Mouse (Mus musculus): ENCODE data around the gene Igf1r. TPM values are rescaled to one million over a fixed set of nuclear protein-coding genes. Genes with fewer than 3 reads are reported as not detected.
A peak's percentile ranks its signal among the peaks of the same experiment; 100 is the strongest.

The Igf1r gene
- polyA plus RNA-seq, 1 experiment from 2014 or later = 9.5 TPM

- ATAC-seq = no peak
- Histone ChIP-seq H3K4me1 (ENCODE audit: control insufficient read depth, insufficient read depth, low read length) (peaks cover 39% of the 10 kb centered on the region), H3K9ac (ENCODE audit: low read depth, low read length) (no peak overlapping the region), H3K9me3 (ENCODE audit: control insufficient read depth, low read length) (no peaks in the 10 kb centered on the region), H3K4me2 (ENCODE audit: low read depth, low read length) (no peak overlapping the region), H3K36me3 (ENCODE audit: control insufficient read depth, insufficient read depth, low read length) (no peaks in the 10 kb centered on the region), H3K4me3 (ENCODE audit: low read length) (no peak overlapping the region), H3K27me3 (replicated peaks; ENCODE audit: control insufficient read depth, insufficient read depth, low read length) (no peaks in the 10 kb centered on the region), H3K27ac (ENCODE audit: low read length) (no peak overlapping the region)
- WGBS = 81% methylated on average over 9 of the region's 9 CpGs
These were observed 16.4 kb downstream of the Igf1r start for GRCm38 (mm10) chr7:67969076-67969475.

GRCm38 (mm10) chr7:67973180-67974014, 20.8 kb downstream of the Igf1r start:
- Histone ChIP-seq H3K4me2 (ENCODE audit: low read depth, low read length) (peak overlapping the region; percentile 10), H3K9me3 (ENCODE audit: control insufficient read depth, low read length) (no peaks in the 10 kb centered on the region), H3K27ac (ENCODE audit: low read length) (peak overlapping the region; percentile 36), H3K36me3 (ENCODE audit: control insufficient read depth, insufficient read depth, low read length) (no peaks in the 10 kb centered on the region), H3K27me3 (replicated peaks; ENCODE audit: control insufficient read depth, insufficient read depth, low read length) (no peaks in the 10 kb centered on the region), H3K9ac (ENCODE audit: low read depth, low read length) (0 out of 2 replicates have a peak overlapping the region, but pooled peaks have one; percentile 30), H3K4me1 (ENCODE audit: control insufficient read depth, insufficient read depth, low read length) (peaks cover 32% of the 10 kb centered on the region), H3K4me3 (ENCODE audit: low read length) (no peak overlapping the region)
- 8% methylated on average over 15 of the region's 15 CpGs for WGBS
- peak; percentile 71 for ATAC-seq

DNA sequence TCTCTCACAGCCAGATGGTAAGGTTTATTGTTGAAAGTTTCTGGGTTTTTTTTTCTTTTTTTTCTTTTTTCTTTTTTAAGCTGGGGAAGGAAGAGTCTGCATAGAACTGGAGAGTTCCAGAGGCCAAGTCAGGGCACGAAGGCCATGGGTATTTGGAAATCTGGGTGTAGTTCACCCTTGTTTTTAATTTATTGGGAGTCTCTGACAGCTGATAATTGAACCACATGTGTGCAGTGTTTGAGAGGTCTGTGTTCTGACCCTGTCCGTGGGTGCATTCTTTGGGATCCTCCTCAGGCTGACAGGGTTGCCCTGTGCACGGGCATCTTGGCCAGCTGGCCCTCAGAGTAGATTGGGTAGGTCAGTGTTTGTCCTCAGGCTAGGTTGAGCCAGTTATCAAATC, 29.3 kb downstream of the Igf1r start:
- WGBS = 46% methylated on average over 3 of the region's 3 CpGs
- Histone ChIP-seq H3K36me3 (ENCODE audit: control insufficient read depth, insufficient read depth, low read length) (no peaks in the 10 kb centered on the region), H3K27me3 (replicated peaks; ENCODE audit: control insufficient read depth, insufficient read depth, low read length) (no peaks in the 10 kb centered on the region), H3K4me3 (ENCODE audit: low read length) (no peak overlapping the region), H3K9me3 (ENCODE audit: control insufficient read depth, low read length) (no peaks in the 10 kb centered on the region), H3K4me2 (ENCODE audit: low read depth, low read length) (no peak overlapping the region), H3K4me1 (ENCODE audit: control insufficient read depth, insufficient read depth, low read length) (peaks cover 22% of the 10 kb centered on the region), H3K27ac (ENCODE audit: low read length) (no peak overlapping the region), H3K9ac (ENCODE audit: low read depth, low read length) (no peak overlapping the region)
- no peak for ATAC-seq

DNA sequence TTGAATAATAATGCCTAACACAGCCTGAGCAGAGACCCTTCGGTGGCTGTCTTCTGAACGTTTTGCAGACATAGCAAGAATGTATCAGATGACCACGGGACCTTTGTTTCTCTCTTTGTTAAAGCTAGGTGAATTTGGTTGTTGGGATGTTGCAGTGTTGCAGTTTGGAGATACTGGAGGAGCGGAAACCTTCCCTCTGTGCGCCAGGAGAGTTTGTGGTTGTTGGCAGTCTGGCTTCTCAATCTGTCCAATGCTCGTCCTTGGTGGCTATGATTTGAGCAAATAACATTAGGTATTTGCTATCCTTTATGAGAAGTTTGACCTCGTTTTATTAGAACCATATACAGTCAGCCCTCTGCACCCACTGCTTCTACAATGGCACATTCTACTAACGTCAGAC, 30.2 kb downstream of the Igf1r start:
- Histone ChIP-seq H3K4me2 (ENCODE audit: low read depth, low read length) (no peak overlapping the region), H3K9ac (ENCODE audit: low read depth, low read length) (no peak overlapping the region), H3K4me3 (ENCODE audit: low read length) (no peak overlapping the region), H3K36me3 (ENCODE audit: control insufficient read depth, insufficient read depth, low read length) (no peaks in the 10 kb centered on the region), H3K27me3 (replicated peaks; ENCODE audit: control insufficient read depth, insufficient read depth, low read length) (no peaks in the 10 kb centered on the region), H3K4me1 (ENCODE audit: control insufficient read depth, insufficient read depth, low read length) (peaks cover 25% of the 10 kb centered on the region), H3K27ac (ENCODE audit: low read length) (no peak overlapping the region), H3K9me3 (ENCODE audit: control insufficient read depth, low read length) (no peaks in the 10 kb centered on the region)
- no peak for ATAC-seq
- WGBS = 63% methylated on average over 8 of the region's 8 CpGs

DNA sequence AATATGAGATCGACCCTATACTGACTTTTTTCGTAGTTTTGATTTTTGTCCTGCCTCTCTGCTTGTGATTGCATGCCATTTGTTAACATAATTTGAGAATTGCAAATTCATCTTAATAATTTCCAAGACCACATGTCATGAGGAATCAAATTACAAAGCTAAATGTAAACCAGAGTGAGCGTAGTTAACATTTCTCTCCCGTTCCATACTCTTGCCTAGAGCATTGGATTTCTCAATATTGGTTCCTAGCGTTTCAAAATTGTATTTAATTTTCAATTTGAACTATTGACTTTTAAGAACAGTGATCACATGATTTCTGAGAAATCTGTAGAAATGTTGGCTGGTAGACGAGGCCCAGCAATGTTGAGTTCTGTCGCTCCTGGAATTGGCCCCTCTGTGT, 30.8 kb downstream of the Igf1r start:
- H3K36me3 ChIP-seq (ENCODE audit: control insufficient read depth, insufficient read depth, low read length) = no peaks in the 10 kb centered on the region
- H3K4me3 ChIP-seq (ENCODE audit: low read length) = no peak overlapping the region
- ATAC-seq = no peak
- no peak overlapping the region for H3K9ac ChIP-seq (ENCODE audit: low read depth, low read length)
- peaks cover 25% of the 10 kb centered on the region for H3K4me1 ChIP-seq (ENCODE audit: control insufficient read depth, insufficient read depth, low read length)
- H3K27me3 ChIP-seq (replicated peaks; ENCODE audit: control insufficient read depth, insufficient read depth, low read length) = no peaks in the 10 kb centered on the region
- no peaks in the 10 kb centered on the region for H3K9me3 ChIP-seq (ENCODE audit: control insufficient read depth, low read length)
- 81% methylated on average over 7 of the region's 7 CpGs for WGBS
- no peak overlapping the region for H3K27ac ChIP-seq (ENCODE audit: low read length)
- no peak overlapping the region for H3K4me2 ChIP-seq (ENCODE audit: low read depth, low read length)

DNA sequence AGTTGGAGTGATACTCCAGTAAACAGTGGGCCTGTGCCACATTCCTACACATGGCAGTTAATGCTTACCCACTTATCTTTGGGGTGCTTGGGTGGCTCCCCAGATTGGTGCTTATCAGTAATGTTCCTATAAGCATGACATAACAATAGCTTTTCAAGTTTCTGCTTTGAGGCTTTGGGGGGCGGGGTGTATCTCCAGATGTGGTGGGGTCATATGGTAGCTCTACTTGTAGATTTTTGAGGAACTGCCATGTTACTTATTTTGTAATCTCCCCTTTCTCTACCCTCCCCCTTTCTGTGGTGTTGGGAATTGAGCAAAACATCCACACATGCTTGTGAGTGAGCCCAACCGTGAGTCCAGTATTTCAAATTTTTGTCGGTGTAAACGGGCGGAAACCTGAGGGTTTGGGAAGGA, 32.4 kb downstream of the Igf1r start:
- Histone ChIP-seq H3K36me3 (ENCODE audit: control insufficient read depth, insufficient read depth, low read length) (no peaks in the 10 kb centered on the region), H3K4me3 (ENCODE audit: low read length) (no peak overlapping the region), H3K9me3 (ENCODE audit: control insufficient read depth, low read length) (no peaks in the 10 kb centered on the region), H3K4me1 (ENCODE audit: control insufficient read depth, insufficient read depth, low read length) (peaks cover 25% of the 10 kb centered on the region), H3K27me3 (replicated peaks; ENCODE audit: control insufficient read depth, insufficient read depth, low read length) (no peaks in the 10 kb centered on the region), H3K9ac (ENCODE audit: low read depth, low read length) (no peak overlapping the region), H3K4me2 (ENCODE audit: low read depth, low read length) (no peak overlapping the region), H3K27ac (ENCODE audit: low read length) (no peak overlapping the region)
- ATAC-seq = peak; percentile 7; the same call in 1 of the 2 replicates
- 70% methylated on average over 5 of the region's 5 CpGs for WGBS

GRCm38 (mm10) chr7:67985511-67985910, 32.9 kb downstream of the Igf1r start:
- H3K36me3 ChIP-seq (ENCODE audit: control insufficient read depth, insufficient read depth, low read length) = no peaks in the 10 kb centered on the region
- H3K9ac ChIP-seq (ENCODE audit: low read depth, low read length) = no peak overlapping the region
- no peak overlapping the region for H3K27ac ChIP-seq (ENCODE audit: low read length)
- WGBS = 74% methylated on average over 5 of the region's 5 CpGs
- H3K4me2 ChIP-seq (ENCODE audit: low read depth, low read length) = no peak overlapping the region
- H3K4me1 ChIP-seq (ENCODE audit: control insufficient read depth, insufficient read depth, low read length) = peaks cover 25% of the 10 kb centered on the region
- no peak overlapping the region for H3K4me3 ChIP-seq (ENCODE audit: low read length)
- no peak for ATAC-seq
- no peaks in the 10 kb centered on the region for H3K27me3 ChIP-seq (replicated peaks; ENCODE audit: control insufficient read depth, insufficient read depth, low read length)
- no peaks in the 10 kb centered on the region for H3K9me3 ChIP-seq (ENCODE audit: control insufficient read depth, low read length)

DNA sequence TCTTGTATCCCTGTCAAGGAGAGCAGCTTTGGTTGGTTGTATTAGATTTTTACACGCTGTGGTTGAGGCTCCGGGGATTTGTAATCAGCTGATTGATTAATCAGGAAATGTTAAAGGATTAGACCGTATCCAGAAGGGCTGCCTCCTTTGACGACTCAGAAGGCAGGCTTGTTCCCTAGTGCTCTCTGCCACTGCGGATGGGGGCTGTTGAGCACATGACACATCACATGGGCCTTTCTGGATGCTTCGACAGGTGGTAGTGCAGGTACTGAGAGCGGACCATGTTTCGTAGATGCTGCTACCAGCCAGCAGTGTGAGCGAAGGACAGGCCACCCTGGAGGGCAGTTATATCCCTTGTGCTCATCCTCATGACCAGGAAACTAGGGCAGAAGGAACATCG, 33.6 kb downstream of the Igf1r start:
- no peak for ATAC-seq
- Histone ChIP-seq H3K9me3 (ENCODE audit: control insufficient read depth, low read length) (no peaks in the 10 kb centered on the region), H3K9ac (ENCODE audit: low read depth, low read length) (no peak overlapping the region), H3K27me3 (replicated peaks; ENCODE audit: control insufficient read depth, insufficient read depth, low read length) (no peaks in the 10 kb centered on the region), H3K4me3 (ENCODE audit: low read length) (no peak overlapping the region), H3K36me3 (ENCODE audit: control insufficient read depth, insufficient read depth, low read length) (no peaks in the 10 kb centered on the region), H3K27ac (ENCODE audit: low read length) (no peak overlapping the region), H3K4me1 (ENCODE audit: control insufficient read depth, insufficient read depth, low read length) (peaks cover 20% of the 10 kb centered on the region), H3K4me2 (ENCODE audit: low read depth, low read length) (no peak overlapping the region)
- WGBS = 74% methylated on average over 10 of the region's 10 CpGs

- 0 out of 2 replicates have a peak, but pooled peaks have one; percentile 21 for ATAC-seq
- Histone ChIP-seq H3K4me3 (ENCODE audit: low read length) (no peak overlapping the region), H3K27me3 (replicated peaks; ENCODE audit: control insufficient read depth, insufficient read depth, low read length) (no peaks in the 10 kb centered on the region), H3K4me2 (ENCODE audit: low read depth, low read length) (no peak overlapping the region), H3K27ac (ENCODE audit: low read length) (no peak overlapping the region), H3K9me3 (ENCODE audit: control insufficient read depth, low read length) (no peaks in the 10 kb centered on the region), H3K36me3 (ENCODE audit: control insufficient read depth, insufficient read depth, low read length) (no peaks in the 10 kb centered on the region), H3K9ac (ENCODE audit: low read depth, low read length) (no peak overlapping the region), H3K4me1 (ENCODE audit: control insufficient read depth, insufficient read depth, low read length) (peaks cover 14% of the 10 kb centered on the region)
- WGBS = 58% methylated on average over 11 of the region's 11 CpGs
These were observed 34.2 kb downstream of the Igf1r start for GRCm38 (mm10) chr7:67986816-67987215.
